Mouse (Mus musculus) colon, adult 2 months (tissue): ENCODE results near the gene Man1a2. TPM values are rescaled to one million over a fixed set of nuclear protein-coding genes. Genes with fewer than 3 reads are reported as not detected.

Experiments
- polyA plus RNA-seq: library from polyadenylated mRNA; depleted of rRNA; stranded (reverse); fragments of >200 nt; gene quantifications from 2 replicates; pipeline ENCODE4 v1.2.3, GENCODE M21; 2012; rRNA removed

Man1a2 gene
- polyA plus RNA-seq, result 36.2 and 38.8 TPM in 2 replicates

DNA sequence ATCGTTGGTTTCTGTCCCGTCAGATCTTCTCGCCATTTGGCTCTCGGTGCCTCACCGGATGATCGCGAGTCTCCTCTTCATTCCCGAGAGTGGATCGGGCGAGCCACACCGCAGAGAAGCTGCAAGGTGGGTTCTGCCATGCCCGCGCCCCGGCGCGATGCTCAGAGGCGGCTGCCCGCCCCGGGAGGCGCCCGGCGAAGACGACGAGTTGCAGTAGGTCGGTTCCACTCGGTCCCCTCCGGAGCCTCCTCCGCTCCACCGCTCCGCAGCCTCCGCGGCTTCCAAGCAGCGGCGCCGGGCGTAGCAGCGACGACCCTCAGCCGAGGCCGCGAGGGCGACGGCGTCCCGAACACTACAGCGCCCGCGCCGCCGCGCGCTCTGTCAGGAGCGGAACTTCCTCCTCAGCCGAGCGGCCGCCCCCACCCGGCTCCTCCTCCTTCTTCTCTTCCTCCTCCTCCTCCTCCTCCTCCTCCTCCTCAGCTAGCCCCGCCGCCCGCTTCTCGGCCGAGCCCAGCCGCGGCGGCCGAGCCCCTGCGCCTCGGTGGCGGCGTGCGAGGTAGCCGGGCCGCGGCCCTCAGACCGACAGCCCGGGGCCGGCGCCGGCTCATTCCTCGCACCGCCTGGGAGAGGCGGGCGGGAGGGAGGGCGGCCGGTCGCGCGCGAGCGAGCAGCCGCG, at the start of gene Man1a2:
TSS of gene Man1a2 (minus strand) at position 417 of the 676 bp plus-strand sequence.

Other genes with a start within 250 kb of the Man1a2 start
- 5.1 and 5.2 TPM in 2 replicates for gene Tent5c, start 196.2 kb downstream of the Man1a2 start, polyA plus RNA-seq
- 0.56 and 0.60 TPM in 2 replicates for gene Vtcn1, start 140.0 kb upstream of the Man1a2 start, polyA plus RNA-seq
- 2.3 and 2.6 TPM in 2 replicates for gene Trim45, start 236.7 kb upstream of the Man1a2 start, polyA plus RNA-seq